Mouse (Mus musculus) left cerebral cortex, adult 8-10 months (tissue): Measurements from ENCODE around the gene Chd2. TPM values are rescaled to one million over a fixed set of nuclear protein-coding genes. Genes with fewer than 3 reads are reported as not detected.
"Not testable (repeated sequence)": the region's sequence is repeated elsewhere in the genome, so short reads cannot be mapped to it uniquely, and the experiment has no call there.

ENCODE experiments used
- DNase-seq, 2 experiments: peaks; one replicate each; pipeline ENCODE4 v3.0.0; 2022; ENCODE audit warnings: low spot score in 2 of 2
- total RNA-seq, 4 experiments: library from RNA; stranded (reverse); gene quantifications; 2 replicates each; pipeline ENCODE4 v1.2.4; 2022

The Chd2 gene
- total RNA-seq, 4 experiments from 2014 or later = 45.2 to 57.4 (median 48.6) TPM

GRCm38 (mm10) chr7:73540202-73541078 lies 1.2 kb downstream of the Chd2 start:
- no peak for DNase-seq

GRCm38 (mm10) chr7:73539116-73539682 lies 2.4 kb downstream of the Chd2 start:
- DNase-seq = no peak

GRCm38 (mm10) chr7:73538424-73539079 lies 3.1 kb downstream of the Chd2 start:
- DNase-seq = no peak

- DNase-seq = peak; percentile 100
These were observed 3.8 kb downstream of the Chd2 start for GRCm38 (mm10) chr7:73537634-73538423.

- no peak for DNase-seq
These were observed 4.4 kb downstream of the Chd2 start for GRCm38 (mm10) chr7:73537228-73537627.

GRCm38 (mm10) chr7:73536579-73536978 lies 5.1 kb downstream of the Chd2 start:
- DNase-seq = no peak

GRCm38 (mm10) chr7:73535861-73536200 lies 5.8 kb downstream of the Chd2 start:
- no peak for DNase-seq

GRCm38 (mm10) chr7:73534937-73535860 lies 6.4 kb downstream of the Chd2 start:
- DNase-seq = no peak

GRCm38 (mm10) chr7:73533457-73533856 lies 8.2 kb downstream of the Chd2 start:
- DNase-seq = no peak

GRCm38 (mm10) chr7:73532916-73533315 lies 8.7 kb downstream of the Chd2 start:
- no peak for DNase-seq

- DNase-seq = no peak
These were observed 9.5 kb downstream of the Chd2 start for GRCm38 (mm10) chr7:73532139-73532538.

GRCm38 (mm10) chr7:73531506-73532093 lies 10.0 kb downstream of the Chd2 start:
- no peak for DNase-seq

- no peak for DNase-seq
These were observed 10.8 kb downstream of the Chd2 start for GRCm38 (mm10) chr7:73530846-73531245.

GRCm38 (mm10) chr7:73530164-73530563 lies 11.5 kb downstream of the Chd2 start:
- no peak for DNase-seq

- DNase-seq = no peak
These were observed 12.4 kb downstream of the Chd2 start for GRCm38 (mm10) chr7:73529261-73529660.

- not testable (repeated sequence) for DNase-seq
These were observed 13.2 kb downstream of the Chd2 start for GRCm38 (mm10) chr7:73528377-73528894.

GRCm38 (mm10) chr7:73527225-73527624 lies 14.4 kb downstream of the Chd2 start:
- DNase-seq = no peak

GRCm38 (mm10) chr7:73524454-73524952 lies 17.1 kb downstream of the Chd2 start:
- DNase-seq = no peak

GRCm38 (mm10) chr7:73523608-73524259 lies 17.9 kb downstream of the Chd2 start:
- no peak for DNase-seq
